Comparison of ENCODE assay signal across 8 mouse cellular contexts in the genomic region with DNA sequence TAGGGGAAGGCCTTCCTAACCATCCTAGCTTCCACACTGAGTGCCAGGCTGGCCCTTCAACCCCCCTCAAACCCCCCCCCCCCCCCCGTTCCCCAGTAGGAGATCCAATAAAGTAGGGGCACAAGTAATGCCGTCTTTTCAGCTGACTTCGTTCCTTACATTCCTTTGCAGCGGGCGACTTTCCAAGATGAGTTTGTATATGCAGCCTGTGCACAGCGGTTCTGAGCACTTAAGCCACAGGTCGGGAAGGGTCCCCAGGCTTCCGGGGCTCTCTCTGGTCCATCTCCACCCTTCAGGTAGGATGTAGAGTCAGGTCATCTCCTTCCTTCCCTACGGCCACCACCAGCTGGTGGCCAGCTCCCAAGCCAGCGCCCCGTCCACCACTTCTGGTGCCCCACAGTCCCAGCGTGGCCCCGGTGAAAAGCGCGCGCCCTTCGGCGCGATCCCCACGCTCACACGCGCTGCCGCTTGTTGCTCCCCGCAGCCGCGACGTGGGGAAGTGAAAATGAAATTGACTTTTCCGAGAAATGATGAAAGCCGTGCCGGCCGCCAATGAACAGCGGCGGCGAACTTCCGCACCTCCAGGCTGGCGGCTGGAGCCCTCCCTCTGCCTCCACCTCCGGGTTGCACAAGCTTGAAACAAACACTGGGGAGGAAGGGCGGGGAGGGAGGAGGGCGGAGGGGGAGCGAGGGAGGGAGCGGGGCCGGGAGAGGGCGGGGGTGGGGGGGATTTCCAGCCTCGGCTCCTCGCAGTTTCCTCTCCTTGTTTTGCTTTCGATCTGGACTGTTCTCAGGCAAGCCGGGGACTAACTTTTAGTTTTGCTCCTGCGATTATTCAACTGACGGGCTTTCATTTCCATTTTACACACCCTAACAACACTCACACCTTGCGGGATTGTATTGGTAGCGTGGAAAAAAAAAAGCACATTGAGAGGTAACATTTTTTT. TPM values are rescaled to one million over a fixed set of nuclear protein-coding genes. Genes with fewer than 3 reads are reported as not detected.
DNase-seq lines count a peak whose midpoint lies in the region; ATAC-seq lines count a peak whose summit lies in the region.

Gene Irf2, plus strand, starts transcription at position 730 of the 947 bp plus-strand sequence.

- ATAC-seq in intestine, embryonic 15.5 days = peak; percentile 89
- ATAC-seq in midbrain, embryonic 11.5 days (ENCODE audit: low FRiP score) = peak; percentile 78

- no peaks in the 10 kb centered on the region for H3K9me3 ChIP-seq in intestine, embryonic 15.5 days
- peaks cover 6% of the 10 kb centered on the region; the same call in 1 of the 2 replicates for H3K9me3 ChIP-seq in midbrain, embryonic 11.5 days (ENCODE audit: control insufficient read depth, low read length)

- intact Hi-C loops in gastrocnemius, postnatal 36 days (cut with DNase I) = loop anchor here (5.0 kb wide), 2 partner anchors 198 to 213 kb away; no protein-coding TSS in a partner anchor
- intact Hi-C loops in left cerebral cortex, postnatal 4 days (cut with DNase I) = loop anchor here (5.0 kb wide), 1 partner anchor 52 kb away; no protein-coding TSS in a partner anchor

- H3K27ac ChIP-seq in intestine, embryonic 15.5 days = peak within 1 kb of the TSS; percentile 95
- H3K27ac ChIP-seq in midbrain, embryonic 11.5 days (ENCODE audit: low read depth, low read length) = peak within 1 kb of the TSS; percentile 79

- peak within 1 kb of the TSS; percentile 97 for H3K9ac ChIP-seq in intestine, embryonic 15.5 days
- H3K9ac ChIP-seq in midbrain, embryonic 11.5 days (ENCODE audit: low read length) = peak within 1 kb of the TSS; percentile 96

- H3K4me1 ChIP-seq in intestine, embryonic 15.5 days (replicated peaks) = peaks cover 22% of the 10 kb centered on the region
- H3K4me1 ChIP-seq in midbrain, embryonic 11.5 days (ENCODE audit: control insufficient read depth, insufficient read depth, low read length) = peaks cover 6% of the 10 kb centered on the region; the same call in 1 of the 2 replicates

- WGBS in intestine, embryonic 15.5 days = under 1% methylated on average over 48 of the region's 51 CpGs
- WGBS in midbrain, embryonic 11.5 days = under 1% methylated on average over 46 of the region's 51 CpGs

- peak within 1 kb of the TSS; percentile 96 for H3K4me3 ChIP-seq in intestine, embryonic 15.5 days (replicated peaks)
- H3K4me3 ChIP-seq in midbrain, embryonic 11.5 days (ENCODE audit: low read depth, low read length) = peak within 1 kb of the TSS; percentile 88

- H3K27me3 ChIP-seq in intestine, embryonic 15.5 days (replicated peaks) = no peaks in the 10 kb centered on the region
- no peaks in the 10 kb centered on the region for H3K27me3 ChIP-seq in midbrain, embryonic 11.5 days (ENCODE audit: control insufficient read depth, insufficient read depth, low read length)

- H3K4me2 ChIP-seq in intestine, embryonic 15.5 days (replicated peaks) = peak within 1 kb of the TSS; percentile 75
- H3K4me2 ChIP-seq in midbrain, embryonic 11.5 days = peak within 1 kb of the TSS; percentile 78

- peak; percentile 93 for DNase-seq in adrenal gland, postnatal 10 days
- peak; percentile 90 for DNase-seq in embryo, embryonic 9.5 days (ENCODE audit: extremely low spot score)
- peak; percentile 79 to 87 for DNase-seq in gastrocnemius, postnatal 36 days
- peak; percentile 85 for DNase-seq in left cerebral cortex, postnatal 4 days
- peak; percentile 97 for DNase-seq in midbrain, embryonic 11.5 days (ENCODE audit: low spot score, missing footprints)
- DNase-seq in right cerebral cortex, postnatal 4 days = peak; percentile 61
- DNase-seq in yolk sac, embryonic 10.5 days (ENCODE audit: low spot score) = peak; percentile 94

- H3K36me3 ChIP-seq in intestine, embryonic 15.5 days = no peaks in the 10 kb centered on the region
- H3K36me3 ChIP-seq in midbrain, embryonic 11.5 days (ENCODE audit: control insufficient read depth, insufficient read depth, low read length) = no peaks in the 10 kb centered on the region

RNA-seq across cellular contexts. Expression of gene Irf2, which starts in this region (rescaled TPM):
- total RNA-seq in adrenal gland, postnatal 10 days (2021) = 10 to 100 TPM; 54.7 to 56.1 TPM
- 10 to 100 TPM; 27.3 to 36.0 TPM for total RNA-seq in gastrocnemius, postnatal 36 days (2021)
- 26.6 and 34.7 TPM in 2 replicates for polyA plus RNA-seq in intestine, embryonic 15.5 days (2015; fragmentation: Nextera tagmentation; extraction: Ambion mirVana)
- 10 to 100 TPM; 23.1 to 26.0 TPM for total RNA-seq in left cerebral cortex, postnatal 4 days (2021)
- polyA plus RNA-seq in midbrain, embryonic 11.5 days (2014; fragmentation: Nextera tagmentation; extraction: Ambion mirVana) = 9.2 and 11.1 TPM in 2 replicates

Comparison
In these comparisons a context has a peak if more than half of its experiments do, and no peak if none do; other contexts are left out.
1. Peak in every context shown above with its lines: DNase-seq, ATAC-seq, H3K4me3 ChIP-seq and H3K27ac ChIP-seq.